Mouse (Mus musculus) heart, adult 8-10 months (tissue): ENCODE data around the gene Gm13279. TPM values are rescaled to one million over a fixed set of nuclear protein-coding genes. Genes with fewer than 3 reads are reported as not detected.
"Not testable (repeated sequence)": the region's sequence is repeated elsewhere in the genome, so short reads cannot be mapped to it uniquely, and the experiment has no call there.

ENCODE experiments used
- DNase-seq: peaks from one replicate; pipeline ENCODE4 v3.0.0; 2022; ENCODE audit warnings: low spot score
- total RNA-seq, 4 experiments: library from RNA; stranded (reverse); gene quantifications; 2 replicates each; pipeline ENCODE4 v1.2.4; 2022

Gene Gm13279
- not detected for total RNA-seq

- DNase-seq, result not testable (repeated sequence)
Measured at GRCm38 (mm10) chr4:88797097-88797496, at the start of gene Gm13279. Gm13279 (plus strand) TSS chr4:88797397.

DNA sequence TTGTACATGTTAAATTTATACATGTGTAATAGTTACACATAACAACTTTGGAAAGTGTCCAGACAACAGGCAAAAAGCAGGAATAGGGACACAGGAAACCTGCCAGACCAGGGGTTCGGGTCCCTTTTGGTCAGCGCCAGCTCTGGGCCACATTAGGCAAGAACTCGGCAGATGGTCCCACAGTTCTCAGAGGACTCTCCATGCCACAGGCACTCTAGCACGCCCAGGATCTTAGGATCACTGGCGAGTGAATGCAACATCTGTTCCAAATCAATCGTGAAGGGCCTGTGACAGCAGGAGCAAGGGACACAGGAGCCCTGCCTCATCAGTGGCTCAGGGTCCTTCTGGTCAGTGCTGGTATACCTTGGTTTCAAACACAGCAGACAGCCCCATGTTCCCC, 47.3 kb upstream of the Gm13279 start:
- no peak for DNase-seq

DNA sequence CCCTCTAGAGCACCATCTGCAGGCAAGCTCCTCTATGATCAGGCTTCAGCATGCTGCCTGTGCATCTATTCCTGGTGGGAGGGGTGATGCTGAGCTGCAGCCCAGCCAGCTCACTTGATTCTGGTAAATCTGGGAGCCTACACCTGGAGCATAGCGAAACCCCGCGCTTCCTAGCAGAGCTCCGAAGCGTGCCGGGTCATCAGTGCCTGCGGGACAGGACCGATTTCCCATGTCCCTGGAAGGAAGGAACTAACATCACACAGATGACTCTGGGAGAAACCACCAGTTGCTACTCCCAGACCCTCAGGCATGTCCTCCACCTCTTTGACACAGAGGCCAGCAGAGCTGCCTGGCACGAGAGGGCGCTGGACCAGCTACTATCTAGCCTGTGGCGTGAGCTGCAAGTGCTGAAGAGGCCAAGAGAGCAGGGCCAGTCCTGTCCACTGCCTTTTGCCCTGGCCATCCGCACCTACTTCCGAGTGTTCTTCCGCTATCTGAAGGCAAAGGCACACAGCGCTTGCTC, 42.3 kb upstream of the Gm13279 start, which contains the start of gene Gm13271:
Gene Gm13271, plus strand, starts transcription at position 51 of the 523 bp plus-strand sequence.
- DNase-seq, result peak; percentile 66

DNA sequence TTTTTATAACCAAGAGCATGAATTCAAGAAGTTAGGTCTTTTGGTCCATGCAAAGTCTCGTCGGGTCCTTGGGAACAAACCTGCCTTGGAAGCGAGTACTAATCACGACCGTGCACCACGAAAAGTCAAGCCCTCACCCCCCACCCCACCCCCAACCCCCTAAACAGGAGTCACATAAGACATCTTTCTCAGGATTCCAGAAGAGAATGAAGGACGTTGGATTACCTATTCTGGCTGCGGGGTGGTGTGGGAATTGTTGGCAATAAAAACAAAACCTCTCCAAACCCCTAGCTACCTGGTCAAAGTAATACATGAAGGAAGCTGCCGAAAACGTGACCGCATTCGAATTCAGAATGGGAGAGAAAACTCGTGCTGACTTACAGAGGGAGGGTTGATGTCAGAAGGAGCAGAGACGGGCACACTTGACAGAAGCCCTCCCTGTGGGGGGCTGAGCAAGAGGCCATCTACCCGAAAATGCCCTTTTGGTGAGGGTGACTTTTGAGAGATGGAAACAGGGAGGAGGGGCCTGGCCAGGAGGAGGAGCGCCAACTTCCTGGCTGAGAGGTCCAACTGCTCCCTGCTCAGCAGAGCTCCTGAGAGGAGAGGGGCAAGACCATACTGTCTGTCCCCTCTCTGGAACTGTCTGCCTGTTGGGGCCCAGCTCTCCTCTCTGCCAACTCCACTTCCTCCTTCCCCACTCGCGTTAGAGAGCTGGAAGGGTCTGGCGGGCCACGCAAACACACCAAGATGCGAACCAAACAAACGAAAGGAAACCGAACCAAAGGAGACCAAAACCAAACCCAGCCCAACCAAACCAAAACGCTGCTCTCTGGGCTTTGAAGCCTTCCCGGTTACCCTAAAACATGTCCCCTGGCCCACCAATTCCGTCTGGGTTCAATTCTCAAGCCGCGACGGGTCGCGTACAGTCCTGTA, 40.4 kb upstream of the Gm13279 start:
- DNase-seq, result not testable (repeated sequence)

- DNase-seq, result peak; percentile 90
Measured at GRCm38 (mm10) chr4:88757628-88758031, 39.6 kb upstream of the Gm13279 start.

- not testable (repeated sequence) for DNase-seq
Measured at GRCm38 (mm10) chr4:88758751-88759150, 38.4 kb upstream of the Gm13279 start.

- DNase-seq, result peak; percentile 36
Measured at GRCm38 (mm10) chr4:88759610-88760268, 37.5 kb upstream of the Gm13279 start, which contains the start of gene Gm13283. Gm13283 (plus strand) TSS chr4:88760119.

- DNase-seq, result peak; percentile 82
Measured at GRCm38 (mm10) chr4:88760431-88760830, 36.8 kb upstream of the Gm13279 start.

DNA sequence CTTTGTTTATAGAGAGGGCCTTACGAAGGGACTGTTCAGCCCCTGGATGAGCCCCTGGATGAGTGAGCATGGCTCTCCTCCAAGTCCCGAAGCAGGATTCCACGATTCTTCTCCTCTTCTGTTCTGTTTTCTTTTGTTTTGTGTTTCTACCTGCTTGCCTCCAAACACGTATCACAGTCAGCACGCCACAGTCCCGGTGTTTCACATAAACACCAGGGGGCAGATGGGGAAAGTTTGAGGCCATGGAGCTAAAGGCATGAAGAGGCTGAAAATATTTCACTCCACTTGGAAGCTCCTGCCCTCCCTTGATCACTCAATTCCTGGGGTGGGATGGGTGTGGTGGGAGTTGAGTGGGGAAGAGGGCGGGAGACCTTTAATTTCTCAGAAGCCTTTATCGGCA, 35.4 kb upstream of the Gm13279 start:
- peak; percentile 53 for DNase-seq

GRCm38 (mm10) chr4:88762341-88762740, 34.9 kb upstream of the Gm13279 start:
- not testable (repeated sequence) for DNase-seq

DNA sequence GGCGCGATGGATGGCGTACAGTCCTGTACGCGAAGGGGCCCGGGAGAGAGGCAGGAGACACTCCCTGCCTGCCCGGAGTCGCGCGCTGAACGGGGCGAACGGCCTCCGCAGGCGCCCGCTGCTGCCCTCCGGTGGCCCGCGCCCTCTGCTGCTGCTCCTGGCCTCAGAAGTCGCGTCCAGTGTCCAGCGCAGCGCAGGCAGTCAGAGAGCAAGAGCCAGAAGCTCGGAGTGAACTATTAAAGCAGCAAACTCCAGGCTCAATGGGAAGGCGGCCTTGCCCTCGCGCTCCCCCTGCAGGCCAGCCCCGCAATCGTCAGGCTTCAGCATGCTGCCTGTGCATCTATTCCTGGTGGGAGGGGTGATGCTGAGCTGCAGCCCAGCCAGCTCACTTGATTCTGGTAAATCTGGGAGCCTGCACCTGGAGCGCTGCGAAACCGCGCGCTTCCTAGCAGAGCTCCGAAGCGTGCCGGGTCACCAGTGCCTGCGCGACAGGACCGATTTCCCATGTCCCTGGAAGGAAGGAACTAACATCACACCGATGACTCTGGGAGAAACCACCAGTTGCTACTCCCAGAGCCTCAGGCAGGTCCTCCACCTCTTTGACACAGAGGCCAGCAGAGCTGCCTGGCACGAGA, 33.7 kb upstream of the Gm13279 start:
- peak; percentile 67 for DNase-seq

DNA sequence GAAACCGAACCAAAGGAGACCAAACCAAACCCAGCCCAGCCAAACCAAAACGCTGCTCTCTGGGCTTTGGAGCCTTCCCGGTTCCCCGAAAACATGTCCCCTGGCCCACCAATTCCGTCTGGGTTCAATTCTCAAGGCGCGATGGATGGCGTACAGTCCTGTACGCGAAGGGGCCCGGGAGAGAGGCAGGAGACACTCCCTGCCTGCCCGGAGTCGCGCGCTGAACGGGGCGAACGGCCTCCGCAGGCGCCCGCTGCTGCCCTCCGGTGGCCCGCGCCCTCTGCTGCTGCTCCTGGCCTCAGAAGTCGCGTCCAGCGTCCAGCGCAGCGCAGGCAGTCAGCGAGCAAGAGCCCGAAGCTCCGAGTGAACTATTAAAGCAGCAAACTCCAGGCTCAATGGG, 23.7 kb upstream of the Gm13279 start, which contains the start of gene Gm13290:
Gene Gm13290, plus strand, starts transcription at position 301 of the 400 bp plus-strand sequence.
- DNase-seq, result not testable (repeated sequence)

DNA sequence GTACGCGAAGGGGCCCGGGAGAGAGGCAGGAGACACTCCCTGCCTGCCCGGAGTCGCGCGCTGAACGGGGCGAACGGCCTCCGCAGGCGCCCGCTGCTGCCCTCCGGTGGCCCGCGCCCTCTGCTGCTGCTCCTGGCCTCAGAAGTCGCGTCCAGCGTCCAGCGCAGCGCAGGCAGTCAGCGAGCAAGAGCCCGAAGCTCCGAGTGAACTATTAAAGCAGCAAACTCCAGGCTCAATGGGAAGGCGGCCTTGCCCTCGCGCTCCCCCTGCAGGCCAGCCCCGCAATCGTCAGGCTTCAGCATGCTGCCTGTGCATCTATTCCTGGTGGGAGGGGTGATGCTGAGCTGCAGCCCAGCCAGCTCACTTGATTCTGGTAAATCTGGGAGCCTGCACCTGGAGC, 20.6 kb upstream of the Gm13279 start, which contains the start of gene Gm13289:
Gene Gm13289, plus strand, starts transcription at position 301 of the 400 bp plus-strand sequence.
- DNase-seq, result not testable (repeated sequence)

DNA sequence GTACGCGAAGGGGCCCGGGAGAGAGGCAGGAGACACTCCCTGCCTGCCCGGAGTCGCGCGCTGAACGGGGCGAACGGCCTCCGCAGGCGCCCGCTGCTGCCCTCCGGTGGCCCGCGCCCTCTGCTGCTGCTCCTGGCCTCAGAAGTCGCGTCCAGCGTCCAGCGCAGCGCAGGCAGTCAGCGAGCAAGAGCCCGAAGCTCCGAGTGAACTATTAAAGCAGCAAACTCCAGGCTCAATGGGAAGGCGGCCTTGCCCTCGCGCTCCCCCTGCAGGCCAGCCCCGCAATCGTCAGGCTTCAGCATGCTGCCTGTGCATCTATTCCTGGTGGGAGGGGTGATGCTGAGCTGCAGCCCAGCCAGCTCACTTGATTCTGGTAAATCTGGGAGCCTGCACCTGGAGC, 17.6 kb upstream of the Gm13279 start, which contains the start of gene Gm13272:
Gene Gm13272, plus strand, starts transcription at position 301 of the 400 bp plus-strand sequence.
- DNase-seq, result not testable (repeated sequence)

DNA sequence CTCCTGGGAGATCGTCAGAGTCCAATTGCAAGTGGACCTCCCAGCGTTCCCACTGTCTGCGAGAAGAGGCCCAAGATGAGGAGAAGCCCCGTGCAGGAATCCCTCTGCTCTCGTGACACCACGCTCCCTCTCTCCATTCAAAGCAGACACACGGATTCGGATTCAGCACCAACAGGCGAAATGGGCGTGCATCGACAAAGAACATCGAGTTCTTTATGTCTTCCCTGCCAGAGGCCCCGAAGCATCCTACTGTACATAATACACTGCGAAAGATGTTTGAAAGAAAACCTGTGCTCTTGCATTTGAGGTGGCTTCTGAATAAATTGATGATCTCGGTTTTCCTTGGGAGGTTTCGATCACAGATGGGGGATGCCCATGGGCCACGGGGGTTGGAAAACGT, 16.9 kb upstream of the Gm13279 start:
- not testable (repeated sequence) for DNase-seq

DNA sequence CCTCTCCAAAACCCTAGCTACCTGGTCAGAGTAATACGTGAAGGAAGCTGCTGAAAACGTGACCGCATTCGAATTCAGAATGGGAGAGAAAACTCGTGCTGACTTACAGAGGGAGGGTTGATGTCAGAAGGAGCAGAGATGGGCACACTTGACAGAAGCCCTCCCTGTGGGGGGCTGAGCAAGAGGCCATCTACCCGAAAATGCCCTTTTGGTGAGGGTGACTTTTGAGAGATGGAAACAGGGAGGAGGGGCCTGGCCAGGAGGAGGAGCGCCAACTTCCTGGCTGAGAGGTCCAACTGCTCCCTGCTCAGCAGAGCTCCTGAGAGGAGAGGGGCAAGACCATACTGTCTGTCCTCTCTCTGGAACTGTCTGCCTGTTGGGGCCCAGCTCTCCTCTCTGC, 15.4 kb upstream of the Gm13279 start, which contains the start of gene Ifnz:
Gene Ifnz, plus strand, starts transcription at position 301 of the 400 bp plus-strand sequence.
- not testable (repeated sequence) for DNase-seq

GRCm38 (mm10) chr4:88782335-88782734, 14.9 kb upstream of the Gm13279 start:
- not testable (repeated sequence) for DNase-seq

- DNase-seq, result not testable (repeated sequence)
Measured at GRCm38 (mm10) chr4:88785409-88785808, 11.8 kb upstream of the Gm13279 start, which contains the start of gene Gm13276. Gm13276 (plus strand) TSS chr4:88785709.

DNA sequence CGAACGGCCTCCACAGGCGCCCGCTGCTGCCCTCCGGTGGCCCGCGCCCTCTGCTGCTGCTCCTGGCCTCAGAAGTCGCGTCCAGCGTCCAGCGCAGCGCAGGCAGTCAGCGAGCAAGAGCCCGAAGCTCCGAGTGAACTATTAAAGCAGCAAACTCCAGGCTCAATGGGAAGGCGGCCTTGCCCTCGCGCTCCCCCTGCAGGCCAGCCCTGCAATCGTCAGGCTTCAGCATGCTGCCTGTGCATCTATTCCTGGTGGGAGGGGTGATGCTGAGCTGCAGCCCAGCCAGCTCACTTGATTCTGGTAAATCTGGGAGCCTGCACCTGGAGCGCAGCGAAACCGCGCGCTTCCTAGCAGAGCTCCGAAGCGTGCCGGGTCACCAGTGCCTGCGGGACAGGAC, 8.8 kb upstream of the Gm13279 start, which contains the start of gene Gm13277:
Gene Gm13277, plus strand, starts transcription at position 231 of the 400 bp plus-strand sequence.
- DNase-seq, result peak; percentile 68

DNA sequence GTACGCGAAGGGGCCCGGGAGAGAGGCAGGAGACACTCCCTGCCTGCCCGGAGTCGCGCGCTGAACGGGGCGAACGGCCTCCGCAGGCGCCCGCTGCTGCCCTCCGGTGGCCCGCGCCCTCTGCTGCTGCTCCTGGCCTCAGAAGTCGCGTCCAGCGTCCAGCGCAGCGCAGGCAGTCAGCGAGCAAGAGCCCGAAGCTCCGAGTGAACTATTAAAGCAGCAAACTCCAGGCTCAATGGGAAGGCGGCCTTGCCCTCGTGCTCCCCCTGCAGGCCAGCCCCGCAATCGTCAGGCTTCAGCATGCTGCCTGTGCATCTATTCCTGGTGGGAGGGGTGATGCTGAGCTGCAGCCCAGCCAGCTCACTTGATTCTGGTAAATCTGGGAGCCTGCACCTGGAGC, 5.9 kb upstream of the Gm13279 start, which contains the start of gene Gm13278:
Gene Gm13278, plus strand, starts transcription at position 301 of the 400 bp plus-strand sequence.
- not testable (repeated sequence) for DNase-seq
